Mouse (Mus musculus) lung, adult 2 months (tissue): ENCODE measurements at regions not wholly inside any gene's neighbourhood (a gene's known extent, or its start where the extent isn't known, plus 50 kb on each side); places are given as distances from the start of the nearest gene placed in this dataset.

ENCODE experiments used
- DNase-seq: peaks from one replicate; pipeline ENCODE4 v3.0.0; 2022
- H3K4me1 ChIP-seq: fragments of 200-500 bp; 2 replicates; pipeline ENCODE4 v1.6.1; 2011; ENCODE audit warnings: low read length; ENCODE audit not compliant: control insufficient read depth, insufficient read depth
- H3K4me3 ChIP-seq: fragments of 200-500 bp; replicated peaks from 2 replicates; pipeline ENCODE3; 2011; ENCODE audit warnings: low read depth, mild to moderate bottlenecking, control low read depth, low read length; ENCODE audit errors: extremely low read depth
- CTCF ChIP-seq: fragments of 200-500 bp; IDR thresholded peaks from 2 replicates; pipeline ENCODE4 v1.5.1; 2011; ENCODE audit warnings: mild to moderate bottlenecking, low read length, control low read depth; ENCODE audit not compliant: insufficient read depth
- POLR2A ChIP-seq: fragments of 200-500 bp; IDR thresholded peaks from 2 replicates; pipeline ENCODE4 v1.6.1; 2011; ENCODE audit warnings: low read depth, mild to moderate bottlenecking, control low read depth, low read length, borderline replicate concordance; ENCODE audit errors: extremely low read depth
- WGBS: fragments of 180-500 bp; shearing (Covaris S2); methylation state at CpG from one replicate; pipeline ENCODE4 v1.1.7; 2018; 5-methylcytosine and 5-hydroxymethylcytosine counted together

DNA sequence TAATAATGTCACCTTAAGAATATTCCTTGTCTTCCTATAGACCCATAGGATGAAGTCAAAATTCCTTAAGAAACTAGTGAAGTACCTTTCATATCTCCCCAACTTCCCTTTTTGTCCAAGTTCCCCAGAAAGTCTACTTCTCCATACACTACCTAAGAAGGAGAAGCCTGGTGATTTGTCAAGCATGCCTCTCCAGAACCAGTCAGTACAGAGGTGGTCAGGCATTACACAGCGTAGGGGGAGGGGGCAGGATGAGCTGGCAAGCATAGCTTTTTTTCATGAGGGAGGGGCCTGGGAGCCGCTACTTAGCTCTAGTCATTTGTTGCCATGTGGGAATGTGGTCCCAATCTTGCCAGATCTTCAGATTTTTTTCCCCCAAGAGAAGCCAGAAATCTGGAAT is 54.0 kb upstream of the Satb2 start:
- WGBS = 48% methylated on average over 2 of the region's 2 CpGs
- no peak for DNase-seq
- H3K4me3 ChIP-seq = no peak overlapping the region
- no peaks in the 10 kb centered on the region for H3K4me1 ChIP-seq
- TF ChIP-seq CTCF (no peak), POLR2A (no peak)

GRCm38 (mm10) chr1:57033244-57033643 is 54.8 kb upstream of the Satb2 start:
- no peak overlapping the region for H3K4me3 ChIP-seq
- DNase-seq = no peak
- TF ChIP-seq POLR2A = no peak
- no peak for TF ChIP-seq CTCF
- 83% methylated on average over 2 of the region's 2 CpGs for WGBS
- H3K4me1 ChIP-seq = no peaks in the 10 kb centered on the region

GRCm38 (mm10) chr1:57034411-57034810 is 56.0 kb upstream of the Satb2 start:
- TF ChIP-seq POLR2A (no peak), CTCF (no peak)
- Histone ChIP-seq H3K4me1 (no peaks in the 10 kb centered on the region), H3K4me3 (no peak overlapping the region)
- DNase-seq = no peak
- 85% methylated on average over 6 of the region's 6 CpGs for WGBS

DNA sequence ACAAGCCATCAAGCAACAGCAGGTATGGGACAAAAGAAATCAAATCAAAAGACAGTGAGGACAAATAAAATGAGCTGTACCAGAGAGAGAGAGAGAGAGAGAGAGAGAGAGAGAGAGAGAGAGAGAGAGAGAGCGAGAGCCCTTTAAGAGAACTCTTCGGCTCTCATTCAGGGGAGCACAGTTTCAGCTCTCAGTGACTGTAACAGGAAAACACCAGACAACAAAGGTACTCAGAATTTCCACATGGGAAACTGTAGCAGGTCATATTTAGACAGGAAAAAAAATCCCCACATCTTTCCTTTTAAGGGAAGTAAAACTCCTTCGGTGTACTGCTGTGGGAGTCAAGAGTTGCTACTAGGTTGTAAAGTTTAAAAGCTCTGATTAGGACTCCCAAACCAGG is 57.9 kb upstream of the Satb2 start:
- no peak overlapping the region for H3K4me3 ChIP-seq
- TF ChIP-seq CTCF (no peak), POLR2A (no peak)
- 68% methylated on average over 3 of the region's 3 CpGs for WGBS
- H3K4me1 ChIP-seq = no peaks in the 10 kb centered on the region
- DNase-seq = no peak

DNA sequence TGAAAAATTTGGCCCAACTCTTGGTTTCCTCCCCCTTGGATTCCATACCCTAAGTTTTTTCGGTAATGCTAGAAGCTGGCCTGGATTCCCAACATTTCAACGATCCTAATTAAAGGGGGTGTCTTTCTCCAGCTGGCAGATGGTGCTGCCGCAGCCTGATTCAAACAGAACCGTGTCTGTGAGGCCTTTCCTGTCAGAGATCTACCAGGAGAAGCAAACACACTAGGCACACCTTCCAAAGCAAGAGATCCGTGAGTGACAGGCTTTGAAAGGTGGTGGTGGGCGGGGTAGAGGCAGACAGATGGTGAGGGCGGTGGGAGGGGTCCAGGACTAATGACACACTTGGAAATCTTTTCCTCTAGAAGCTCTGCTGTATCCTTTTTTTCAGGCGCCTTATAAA is 61.8 kb upstream of the Satb2 start:
- WGBS = 36% methylated on average over 8 of the region's 8 CpGs
- Histone ChIP-seq H3K4me1 (no peaks in the 10 kb centered on the region), H3K4me3 (no peak overlapping the region)
- no peak for TF ChIP-seq CTCF
- TF ChIP-seq POLR2A = no peak
- no peak for DNase-seq

DNA sequence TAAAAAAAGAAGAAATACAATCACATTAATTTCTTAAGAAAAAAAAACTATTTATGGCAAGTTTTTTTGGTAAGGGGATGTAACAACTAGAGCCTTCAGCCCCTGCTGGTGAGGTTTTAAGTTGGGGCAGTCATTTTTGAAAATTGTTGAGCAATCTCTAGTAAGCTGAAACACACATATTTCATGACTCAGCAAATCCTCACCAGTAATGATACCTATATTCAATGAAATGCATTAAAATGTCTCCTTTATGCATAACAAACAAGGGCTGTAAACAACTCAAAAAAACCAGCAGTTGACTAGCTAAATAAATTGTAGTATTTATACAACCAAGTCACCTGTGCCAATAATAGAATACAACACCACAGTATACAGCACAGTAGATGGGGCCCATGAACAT is 63.1 kb upstream of the Satb2 start:
- H3K4me1 ChIP-seq = no peaks in the 10 kb centered on the region
- DNase-seq = no peak
- TF ChIP-seq CTCF (no peak), POLR2A (no peak)
- H3K4me3 ChIP-seq = no peak overlapping the region

GRCm38 (mm10) chr1:57053836-57054235 is 75.4 kb upstream of the Satb2 start:
- no peak for DNase-seq
- H3K4me1 ChIP-seq = no peaks in the 10 kb centered on the region
- 88% methylated on average over 4 of the region's 4 CpGs for WGBS
- TF ChIP-seq CTCF (no peak), POLR2A (no peak)
- no peak overlapping the region for H3K4me3 ChIP-seq

GRCm38 (mm10) chr1:57055976-57056375 is 77.5 kb upstream of the Satb2 start:
- no peak for TF ChIP-seq CTCF
- no peak for TF ChIP-seq POLR2A

DNA sequence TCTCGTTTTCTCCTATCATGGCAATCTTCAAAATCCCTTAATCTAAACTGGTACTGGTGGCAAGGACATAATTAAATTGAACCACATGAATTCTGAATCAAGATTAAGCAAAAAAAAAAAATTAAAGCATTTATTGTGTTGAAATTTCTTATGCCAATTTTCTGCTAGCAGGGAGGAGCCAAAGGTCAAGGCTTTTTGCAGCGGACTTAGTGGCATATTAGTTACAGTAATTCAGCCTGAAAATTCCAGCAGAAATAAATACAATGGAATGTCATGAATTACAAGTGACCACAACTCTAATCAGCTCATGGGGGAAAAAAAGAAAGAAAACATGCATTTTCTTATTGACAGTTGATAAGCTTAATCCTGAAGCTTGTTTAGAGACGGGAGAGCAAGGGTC is 80.8 kb upstream of the Satb2 start:
- WGBS = 62% methylated on average over 3 of the region's 3 CpGs
- DNase-seq = no peak
- TF ChIP-seq POLR2A = no peak
- no peak for TF ChIP-seq CTCF
- Histone ChIP-seq H3K4me3 (no peak overlapping the region), H3K4me1 (no peaks in the 10 kb centered on the region)

More at GRCm38 (mm10) chr1:57055976-57056375, 77.5 kb upstream of the Satb2 start:
- Histone ChIP-seq H3K4me1 (no peaks in the 10 kb centered on the region), H3K4me3 (no peak overlapping the region)
- 79% methylated on average over 9 of the region's 9 CpGs for WGBS
- DNase-seq = no peak

DNA sequence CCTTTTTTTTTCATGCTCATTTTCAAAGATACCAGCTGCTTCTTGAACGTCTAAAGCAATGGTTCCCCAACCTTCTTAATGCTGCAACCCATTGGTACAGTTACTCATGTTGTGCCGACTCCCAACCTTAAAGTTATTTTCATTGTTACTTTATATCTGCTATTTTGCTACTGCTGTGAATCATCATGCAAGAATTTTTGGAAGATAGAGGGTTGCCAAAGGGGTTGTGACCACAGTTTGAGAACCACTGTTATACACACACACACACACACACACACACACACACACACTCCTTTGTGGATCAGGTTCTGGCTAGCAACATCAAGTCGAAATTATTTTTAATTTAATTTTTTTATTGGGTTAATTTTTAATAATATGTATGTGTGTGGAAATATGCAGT is 96.8 kb upstream of the Satb2 start:
- 61% methylated on average over 3 of the region's 3 CpGs for WGBS
- Histone ChIP-seq H3K4me1 (no peaks in the 10 kb centered on the region), H3K4me3 (no peak overlapping the region)
- no peak for TF ChIP-seq CTCF
- TF ChIP-seq POLR2A = no peak
- no peak for DNase-seq

DNA sequence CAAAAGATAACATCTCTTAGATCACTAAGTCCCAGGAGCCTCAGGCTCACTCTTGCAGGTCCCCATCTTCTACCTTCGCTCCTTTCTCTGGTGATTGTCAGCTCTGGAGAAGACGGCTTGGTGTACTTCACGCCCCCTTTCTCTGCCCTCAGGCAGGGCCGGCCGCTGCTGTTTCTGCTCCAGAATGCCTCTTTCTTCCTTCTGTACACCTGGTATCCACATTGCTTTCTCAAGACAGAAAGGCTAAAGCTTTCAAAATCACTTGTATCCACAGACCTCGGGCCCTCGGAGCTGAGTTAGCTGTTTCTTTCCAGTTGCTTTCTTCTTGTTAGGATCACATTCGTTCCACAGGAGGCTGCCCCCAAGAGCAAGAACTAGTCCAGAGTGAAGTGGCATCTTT is 98.2 kb upstream of the Satb2 start:
- DNase-seq = no peak
- no peak for TF ChIP-seq POLR2A
- TF ChIP-seq CTCF = no peak
- Histone ChIP-seq H3K4me3 (no peak overlapping the region), H3K4me1 (no peaks in the 10 kb centered on the region)
- WGBS = 51% methylated on average over 8 of the region's 8 CpGs
